Mouse (Mus musculus) layer of hippocampus, adult 9-11 months (tissue): ENCODE data around the gene Gtpbp4.
"Not testable (repeated sequence)": the region's sequence is repeated elsewhere in the genome, so short reads cannot be mapped to it uniquely, and the experiment has no call there.

Source experiments
- DNase-seq: peaks from one replicate; pipeline ENCODE4 v3.0.0; 2022

Gene Gtpbp4

DNA sequence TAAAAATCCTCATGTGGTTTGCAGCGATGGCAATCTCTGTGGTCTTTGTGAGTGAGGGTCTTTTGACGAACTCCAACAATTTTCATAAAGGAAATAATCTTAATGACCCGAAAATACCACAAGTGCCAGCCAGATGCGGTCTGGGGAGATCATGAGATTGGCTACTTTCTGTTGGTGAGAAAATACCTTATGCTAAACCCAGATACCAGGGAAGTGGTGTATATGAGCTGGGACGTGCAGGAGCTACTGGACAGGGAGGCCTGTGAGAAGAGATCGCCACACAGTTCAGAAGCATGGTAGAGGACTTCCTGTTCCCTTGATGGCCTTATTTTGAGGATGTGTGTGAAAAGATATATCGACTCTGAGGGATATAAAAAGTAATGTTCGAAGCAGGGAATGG lies 28.1 kb downstream of the Gtpbp4 start:
- no peak for DNase-seq

DNA sequence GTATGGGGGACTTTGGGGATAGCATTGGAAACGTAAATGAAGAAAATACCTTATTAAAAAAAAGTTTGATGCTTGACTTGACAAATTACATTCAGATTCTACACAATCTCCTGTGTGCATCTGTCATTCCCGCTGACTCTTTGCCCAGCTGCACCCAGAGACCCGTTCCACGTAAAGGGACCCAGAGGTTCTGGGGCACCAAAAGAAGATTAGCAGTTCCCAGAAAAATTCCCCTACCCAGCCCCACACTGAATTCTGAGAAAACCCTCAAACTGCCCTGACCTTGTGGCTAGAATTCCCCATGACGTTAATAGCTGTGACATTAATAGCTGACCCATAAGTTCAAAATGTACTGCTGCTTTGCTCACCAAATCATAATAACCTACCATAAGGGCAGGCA lies 30.7 kb downstream of the Gtpbp4 start:
- DNase-seq: no peak

DNA sequence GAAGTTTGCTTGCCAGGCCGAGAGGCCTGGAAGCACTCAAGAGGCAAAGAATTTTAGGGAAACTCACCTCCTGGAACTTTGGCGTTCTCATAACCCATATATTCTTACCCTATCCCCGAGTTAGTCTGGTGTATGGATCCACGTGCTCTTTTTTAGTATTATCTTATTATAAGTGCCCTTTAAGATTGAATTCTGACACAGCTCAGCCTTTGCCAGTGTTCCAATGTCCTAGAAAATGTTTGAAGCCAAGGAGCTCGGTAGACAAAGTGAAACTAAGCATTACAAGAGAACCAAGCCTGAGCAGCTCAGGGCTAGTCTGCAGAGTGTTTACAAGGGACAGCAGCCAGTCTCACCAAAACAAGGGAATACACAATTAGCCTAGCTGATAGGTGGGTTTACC lies 33.6 kb downstream of the Gtpbp4 start:
- DNase-seq: not testable (repeated sequence)

DNA sequence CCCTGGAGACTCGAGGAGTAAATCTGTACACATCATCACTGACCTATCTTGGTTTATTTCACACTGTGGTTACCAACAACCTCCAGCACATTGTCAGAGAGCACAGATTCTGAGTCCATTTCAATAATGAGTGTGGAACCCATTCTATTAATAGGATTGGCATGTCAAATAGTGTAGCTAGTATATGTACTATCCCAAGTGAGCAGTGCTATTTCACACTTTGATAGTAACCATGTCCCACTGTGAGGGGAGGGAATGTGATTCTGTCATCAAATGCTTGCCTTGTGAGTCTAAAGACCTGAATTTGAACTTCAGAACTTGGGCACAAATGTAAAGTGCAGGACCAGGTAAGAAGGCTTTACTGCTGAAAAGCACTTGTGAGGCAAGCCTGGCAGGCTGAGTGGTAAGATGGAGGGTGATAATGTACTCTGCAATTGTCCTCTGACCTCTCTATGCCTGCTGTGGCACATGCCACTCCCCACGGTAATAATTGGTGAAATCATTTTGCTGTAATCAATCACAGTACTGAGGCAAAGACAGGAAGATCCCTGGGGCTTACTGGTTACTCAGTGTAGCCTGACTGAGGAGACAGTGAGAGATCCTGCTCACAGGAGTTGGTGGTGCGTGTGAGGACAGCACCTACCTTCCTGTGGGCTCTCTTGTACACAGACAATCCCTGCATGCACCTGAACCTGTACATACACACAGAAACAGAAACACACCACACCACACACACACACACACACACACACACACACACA lies 34.6 kb downstream of the Gtpbp4 start:
- not testable (repeated sequence) for DNase-seq

DNA sequence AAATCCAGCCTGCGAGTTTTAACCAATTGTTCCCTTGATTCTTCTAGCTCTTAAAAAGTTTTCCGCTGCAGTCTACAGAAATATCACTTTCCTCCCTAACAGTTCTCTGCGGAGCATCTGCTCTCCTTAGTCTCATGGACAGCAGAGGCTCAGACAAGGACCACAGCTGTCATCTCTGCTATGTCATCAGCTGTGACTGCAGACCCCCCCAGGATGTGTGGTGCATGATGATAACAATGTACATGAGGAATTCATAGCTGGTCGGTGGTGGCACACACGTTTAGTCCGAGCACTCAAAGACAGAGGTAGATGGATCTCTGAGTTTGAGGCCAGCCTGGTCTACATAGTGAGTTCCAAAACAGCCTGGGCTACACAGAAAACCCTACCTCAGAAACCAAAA lies 36.3 kb downstream of the Gtpbp4 start:
- DNase-seq: not testable (repeated sequence)

DNA sequence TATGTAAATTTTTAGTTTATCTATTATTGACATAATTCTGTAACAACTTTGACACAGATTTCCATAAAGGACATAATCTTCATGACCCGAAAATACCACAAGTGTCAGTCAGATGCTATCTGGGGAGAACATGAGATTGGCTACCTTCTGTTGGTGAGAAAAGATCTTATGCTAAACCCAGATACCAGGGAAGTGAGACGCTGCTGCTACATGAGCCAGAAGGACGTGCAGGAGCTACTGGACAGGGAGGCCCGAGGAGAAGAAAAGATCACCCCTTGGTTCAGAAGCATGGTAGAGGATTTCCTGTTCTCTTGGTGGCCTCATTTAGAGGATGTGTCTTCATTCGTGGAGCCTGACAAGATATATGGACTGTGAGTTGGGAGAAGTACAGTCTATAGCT lies 36.8 kb downstream of the Gtpbp4 start:
- DNase-seq: not testable (repeated sequence)

DNA sequence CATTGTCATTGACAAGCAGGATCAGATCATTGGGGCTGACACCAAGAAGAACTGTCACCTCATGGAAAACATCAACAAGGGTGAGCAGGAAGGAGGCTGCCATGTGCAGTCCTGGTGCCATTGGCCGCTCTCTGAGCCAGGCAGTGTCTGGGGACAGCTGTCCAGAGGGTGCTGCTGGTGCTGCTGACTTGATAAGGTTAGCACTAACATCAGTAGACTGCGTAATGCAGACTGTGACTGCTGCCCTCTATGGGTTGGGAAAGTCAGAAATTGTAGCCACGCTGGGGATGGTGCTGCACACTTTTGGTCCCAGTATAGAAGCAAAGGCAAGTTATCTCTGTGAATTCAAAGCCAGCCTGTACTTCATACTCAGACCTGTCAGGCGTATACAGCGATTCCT lies 39.0 kb downstream of the Gtpbp4 start:
- DNase-seq: not testable (repeated sequence)

DNA sequence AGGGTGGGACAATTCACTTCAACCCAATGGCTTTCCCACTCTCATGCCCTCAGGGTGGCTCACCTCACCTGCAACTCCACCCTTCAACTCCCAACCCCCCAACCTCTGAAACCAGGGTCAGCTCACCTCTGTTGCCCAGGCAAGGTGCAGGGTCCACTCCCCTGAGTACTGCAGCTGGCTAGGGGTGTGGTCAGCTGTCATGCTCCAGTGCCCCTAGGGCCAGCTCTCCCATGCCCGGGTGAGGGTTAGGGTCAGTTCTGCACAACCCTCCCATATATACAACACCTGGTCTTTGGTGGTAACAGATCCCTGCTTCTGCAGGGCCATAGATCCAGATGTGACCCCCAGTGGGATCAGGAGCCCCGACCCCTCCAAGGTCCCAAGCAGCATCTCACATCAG lies 40.8 kb downstream of the Gtpbp4 start:
- not testable (repeated sequence) for DNase-seq

DNA sequence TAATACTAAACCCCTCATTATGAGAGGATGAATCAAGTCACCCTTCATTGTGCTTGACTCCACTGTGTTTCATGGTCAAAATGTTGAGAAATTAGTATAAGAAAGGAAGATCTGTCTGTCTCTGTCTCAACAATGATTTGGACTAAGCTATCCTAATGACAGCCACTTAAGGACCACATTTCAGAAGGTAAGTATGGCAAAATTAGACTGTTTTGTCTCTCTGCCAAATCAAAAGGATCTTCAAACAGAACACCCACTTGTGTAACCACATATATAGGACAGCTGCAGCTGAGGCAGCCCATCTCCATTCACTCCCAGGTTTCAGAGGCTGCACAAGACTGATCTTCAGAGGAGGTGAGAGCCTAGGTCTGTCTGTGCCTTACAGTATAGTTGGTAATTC lies 43.3 kb downstream of the Gtpbp4 start, which contains the start of gene Idi2:
Gene Idi2 (plus strand): TSS at position 301 of the 400 bp plus-strand sequence.
- not testable (repeated sequence) for DNase-seq

DNA sequence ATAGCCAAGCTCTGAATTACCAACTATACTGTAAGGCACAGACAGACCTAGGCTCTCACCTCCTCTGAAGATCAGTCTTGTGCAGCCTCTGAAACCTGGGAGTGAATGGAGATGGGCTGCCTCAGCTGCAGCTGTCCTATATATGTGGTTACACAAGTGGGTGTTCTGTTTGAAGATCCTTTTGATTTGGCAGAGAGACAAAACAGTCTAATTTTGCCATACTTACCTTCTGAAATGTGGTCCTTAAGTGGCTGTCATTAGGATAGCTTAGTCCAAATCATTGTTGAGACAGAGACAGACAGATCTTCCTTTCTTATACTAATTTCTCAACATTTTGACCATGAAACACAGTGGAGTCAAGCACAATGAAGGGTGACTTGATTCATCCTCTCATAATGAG lies 47.8 kb downstream of the Gtpbp4 start, which contains the start of gene Gm9745:
Gene Gm9745 (minus strand): TSS at position 101 of the 400 bp plus-strand sequence.
- not testable (repeated sequence) for DNase-seq

DNA sequence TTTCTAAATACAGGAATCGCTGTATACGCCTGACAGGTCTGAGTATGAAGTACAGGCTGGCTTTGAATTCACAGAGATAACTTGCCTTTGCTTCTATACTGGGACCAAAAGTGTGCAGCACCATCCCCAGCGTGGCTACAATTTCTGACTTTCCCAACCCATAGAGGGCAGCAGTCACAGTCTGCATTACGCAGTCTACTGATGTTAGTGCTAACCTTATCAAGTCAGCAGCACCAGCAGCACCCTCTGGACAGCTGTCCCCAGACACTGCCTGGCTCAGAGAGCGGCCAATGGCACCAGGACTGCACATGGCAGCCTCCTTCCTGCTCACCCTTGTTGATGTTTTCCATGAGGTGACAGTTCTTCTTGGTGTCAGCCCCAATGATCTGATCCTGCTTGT lies 52.1 kb downstream of the Gtpbp4 start:
- not testable (repeated sequence) for DNase-seq

DNA sequence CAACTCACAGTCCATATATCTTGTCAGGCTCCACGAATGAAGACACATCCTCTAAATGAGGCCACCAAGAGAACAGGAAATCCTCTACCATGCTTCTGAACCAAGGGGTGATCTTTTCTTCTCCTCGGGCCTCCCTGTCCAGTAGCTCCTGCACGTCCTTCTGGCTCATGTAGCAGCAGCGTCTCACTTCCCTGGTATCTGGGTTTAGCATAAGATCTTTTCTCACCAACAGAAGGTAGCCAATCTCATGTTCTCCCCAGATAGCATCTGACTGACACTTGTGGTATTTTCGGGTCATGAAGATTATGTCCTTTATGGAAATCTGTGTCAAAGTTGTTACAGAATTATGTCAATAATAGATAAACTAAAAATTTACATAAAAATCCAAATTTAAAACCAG lies 54.2 kb downstream of the Gtpbp4 start:
- not testable (repeated sequence) for DNase-seq

DNA sequence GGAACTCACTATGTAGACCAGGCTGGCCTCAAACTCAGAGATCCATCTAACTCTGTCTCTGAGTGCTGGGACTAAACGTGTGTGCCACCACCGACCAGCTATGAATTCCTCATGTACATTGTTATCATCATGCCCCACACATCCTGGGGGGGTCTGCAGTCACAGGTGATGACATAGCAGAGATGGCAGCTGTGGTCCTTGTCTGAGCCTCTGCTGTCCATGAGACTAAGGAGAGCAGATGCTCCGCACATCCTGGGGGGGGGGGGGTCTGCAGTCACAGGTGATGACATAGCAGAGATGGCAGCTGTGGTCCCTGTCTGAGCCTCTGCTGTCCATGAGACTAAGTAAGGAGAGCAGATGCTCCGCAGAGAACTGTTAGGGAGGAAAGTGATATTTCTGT lies 54.8 kb downstream of the Gtpbp4 start:
- not testable (repeated sequence) for DNase-seq

DNA sequence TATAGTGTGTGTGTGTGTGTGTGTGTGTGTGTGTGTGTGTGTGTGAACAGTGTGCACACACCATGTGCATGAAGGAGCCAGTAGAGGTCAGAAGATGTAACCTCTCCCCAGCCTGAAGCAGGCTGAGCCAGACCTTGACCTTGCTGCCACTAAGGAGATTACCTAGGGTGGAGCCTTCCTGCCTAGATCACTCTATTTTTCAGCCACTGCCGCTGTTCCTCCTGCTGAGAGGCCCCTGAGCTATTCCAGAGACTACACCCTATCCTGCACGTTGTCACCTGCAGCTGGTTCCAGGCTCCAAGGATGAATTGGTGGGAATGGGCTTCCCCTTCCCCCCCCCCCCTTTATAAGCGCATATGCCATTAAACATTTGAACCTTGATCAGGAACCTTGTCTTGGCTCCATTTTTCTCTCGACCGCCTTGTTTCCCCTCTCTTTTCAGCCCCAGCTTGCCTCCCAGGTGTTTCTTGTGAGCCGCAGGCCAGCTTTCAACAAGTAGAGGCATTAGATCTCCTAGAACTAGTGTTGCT lies 58.2 kb downstream of the Gtpbp4 start:
- not testable (repeated sequence) for DNase-seq

DNA sequence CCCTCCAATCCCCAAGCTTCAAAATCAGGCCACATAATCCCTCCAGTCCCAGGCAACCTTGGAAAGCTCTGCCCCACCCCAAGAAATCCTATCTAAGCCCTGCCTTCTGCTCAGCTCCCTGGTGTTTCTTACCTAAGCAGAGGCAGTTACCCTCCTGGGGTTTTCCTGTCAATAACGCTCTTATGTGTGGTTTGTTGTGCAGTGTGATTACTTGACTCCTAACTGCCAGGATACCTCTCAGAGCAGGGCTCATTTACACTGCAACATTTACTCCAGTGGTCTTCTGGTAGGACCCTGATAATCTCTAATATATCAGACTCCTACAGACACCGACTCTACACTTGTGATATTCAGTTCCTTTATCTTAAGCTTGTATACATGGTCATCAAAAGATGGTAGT lies 62.4 kb downstream of the Gtpbp4 start:
- DNase-seq: no peak
